Comparison of ENCODE assay signal across 8 mouse cellular contexts in genomic region chr2:167071266-167071640, GRCm38 (mm10). TPM values are rescaled to one million over a fixed set of nuclear protein-coding genes. Genes with fewer than 3 reads are reported as not detected.
DNase-seq lines count a peak whose midpoint lies in the region; ATAC-seq and TF ChIP-seq lines count a peak whose summit lies in the region.

No protein-coding gene starts in this region.

- DNase-seq in lung, adult 2 months, result no peak
- no peak for DNase-seq in lung, postnatal 4 days
- no peak for DNase-seq in embryonic facial prominence, embryonic 14.5 days (ENCODE audit: low spot score)
- DNase-seq in frontal cortex, postnatal 14 days (ENCODE audit: low spot score in 2 of 2), result no peak
- DNase-seq in adipocyte (ENCODE audit: low spot score) (no peak), MN1 (ENCODE audit: low spot score) (no peak)

- H3K4me3 ChIP-seq in lung, adult 2 months (replicated peaks; ENCODE audit: extremely low read depth, low read depth, low read length), result peak overlapping the region; percentile 42
- peak overlapping the region; percentile 47 for H3K4me3 ChIP-seq in embryonic facial prominence, embryonic 14.5 days (ENCODE audit: low read depth, low read length)
- peak overlapping the region; percentile 45 for H3K4me3 ChIP-seq in intestine, embryonic 15.5 days (replicated peaks)
- peak overlapping the region; percentile 48 for H3K4me3 ChIP-seq in neural tube, embryonic 13.5 days

- H3K36me3 ChIP-seq in embryonic facial prominence, embryonic 14.5 days (ENCODE audit: control insufficient read depth, insufficient read depth, low read length), result peaks cover under 1% of the 10 kb centered on the region; the same call in 1 of the 2 replicates
- no peaks in the 10 kb centered on the region for H3K36me3 ChIP-seq in intestine, embryonic 15.5 days
- peaks cover 11% of the 10 kb centered on the region for H3K36me3 ChIP-seq in neural tube, embryonic 13.5 days

- H3K27me3 ChIP-seq in embryonic facial prominence, embryonic 14.5 days (replicated peaks; ENCODE audit: control insufficient read depth, insufficient read depth, low read length), result no peaks in the 10 kb centered on the region
- H3K27me3 ChIP-seq in intestine, embryonic 15.5 days (replicated peaks), result no peaks in the 10 kb centered on the region
- no peaks in the 10 kb centered on the region for H3K27me3 ChIP-seq in neural tube, embryonic 13.5 days

- no peaks in the 10 kb centered on the region for H3K4me1 ChIP-seq in lung, adult 2 months (ENCODE audit: control insufficient read depth, insufficient read depth, low read length)
- no peaks in the 10 kb centered on the region for H3K4me1 ChIP-seq in embryonic facial prominence, embryonic 14.5 days (ENCODE audit: control insufficient read depth, insufficient read depth, low read length)
- H3K4me1 ChIP-seq in intestine, embryonic 15.5 days (replicated peaks), result 0 out of 2 replicates have a peak, but pooled peaks cover 3% of the 10 kb centered on the region
- peaks cover 18% of the 10 kb centered on the region for H3K4me1 ChIP-seq in neural tube, embryonic 13.5 days (replicated peaks)

- TF ChIP-seq CTCF in lung, adult 2 months (IDR thresholded peaks at IDR 0.05; ENCODE audit: insufficient read depth, low read length), result no peak

- 18% methylated on average over 12 of the region's 12 CpGs for WGBS in lung, adult 2 months
- WGBS in embryonic facial prominence, embryonic 14.5 days, result 18% methylated on average over 12 of the region's 12 CpGs
- 17% methylated on average over 12 of the region's 12 CpGs for WGBS in intestine, embryonic 15.5 days
- WGBS in neural tube, embryonic 13.5 days, result 21% methylated on average over 12 of the region's 12 CpGs

- peak overlapping the region; percentile 58 for H3K9ac ChIP-seq in embryonic facial prominence, embryonic 14.5 days (ENCODE audit: low read depth, low read length)
- H3K9ac ChIP-seq in intestine, embryonic 15.5 days, result peak overlapping the region; percentile 44
- peak overlapping the region; percentile 74 for H3K9ac ChIP-seq in neural tube, embryonic 13.5 days

- H3K4me2 ChIP-seq in embryonic facial prominence, embryonic 14.5 days (ENCODE audit: low read depth, low read length), result peak overlapping the region; percentile 57
- peak overlapping the region; percentile 74 for H3K4me2 ChIP-seq in intestine, embryonic 15.5 days (replicated peaks)
- H3K4me2 ChIP-seq in neural tube, embryonic 13.5 days, result peak overlapping the region; percentile 67

- no peak for TF ChIP-seq POLR2A in lung, adult 2 months (IDR thresholded peaks at IDR 0.05; ENCODE audit: borderline replicate concordance, extremely low read depth, low read depth, low read length)

- H3K27ac ChIP-seq in embryonic facial prominence, embryonic 14.5 days (replicated peaks; ENCODE audit: low read depth, low read length), result no peak overlapping the region; the same call in 1 of the 2 replicates
- H3K27ac ChIP-seq in intestine, embryonic 15.5 days, result peak overlapping the region; percentile 54; the same call in 1 of the 2 replicates
- H3K27ac ChIP-seq in neural tube, embryonic 13.5 days (replicated peaks), result peak overlapping the region; percentile 88

- no peaks in the 10 kb centered on the region for H3K9me3 ChIP-seq in embryonic facial prominence, embryonic 14.5 days (ENCODE audit: control insufficient read depth, low read length)
- no peaks in the 10 kb centered on the region for H3K9me3 ChIP-seq in intestine, embryonic 15.5 days
- H3K9me3 ChIP-seq in neural tube, embryonic 13.5 days, result no peaks in the 10 kb centered on the region

- no peak for ATAC-seq in embryonic facial prominence, embryonic 14.5 days (ENCODE audit: low read depth)
- no peak for ATAC-seq in intestine, embryonic 15.5 days
- ATAC-seq in neural tube, embryonic 13.5 days (ENCODE audit: low read depth), result peak; percentile 45

RNA-seq across cellular contexts. Expression of gene Znfx1, which starts 8.4 kb away (rescaled TPM):
- 39.4 and 46.6 TPM in 2 replicates for polyA plus RNA-seq in lung, adult 2 months (2012; rRNA removed)
- 9.5 and 10.2 TPM in 2 replicates for polyA plus RNA-seq in embryonic facial prominence, embryonic 14.5 days (2014; fragmentation: Nextera tagmentation; extraction: Ambion mirVana)
- 7.7 and 7.8 TPM in 2 replicates for polyA plus RNA-seq in intestine, embryonic 15.5 days (2015; fragmentation: Nextera tagmentation; extraction: Ambion mirVana)
- polyA plus RNA-seq in neural tube, embryonic 13.5 days (2015; fragmentation: Nextera tagmentation; extraction: Ambion mirVana), result 7.9 and 8.0 TPM in 2 replicates

RNA-seq across cellular contexts. Expression of gene Ddx27, which starts 56.3 kb away (rescaled TPM):
- 17.3 and 18.6 TPM in 2 replicates for polyA plus RNA-seq in lung, adult 2 months (2012; rRNA removed)
- polyA plus RNA-seq in embryonic facial prominence, embryonic 14.5 days (2014; fragmentation: Nextera tagmentation; extraction: Ambion mirVana), result 31.2 and 34.8 TPM in 2 replicates
- polyA plus RNA-seq in intestine, embryonic 15.5 days (2015; fragmentation: Nextera tagmentation; extraction: Ambion mirVana), result 45.9 and 47.7 TPM in 2 replicates
- 35.5 and 38.5 TPM in 2 replicates for polyA plus RNA-seq in neural tube, embryonic 13.5 days (2015; fragmentation: Nextera tagmentation; extraction: Ambion mirVana)
